Mouse (Mus musculus): Measurements from ENCODE around the gene Sowaha.

The Sowaha gene

DNA sequence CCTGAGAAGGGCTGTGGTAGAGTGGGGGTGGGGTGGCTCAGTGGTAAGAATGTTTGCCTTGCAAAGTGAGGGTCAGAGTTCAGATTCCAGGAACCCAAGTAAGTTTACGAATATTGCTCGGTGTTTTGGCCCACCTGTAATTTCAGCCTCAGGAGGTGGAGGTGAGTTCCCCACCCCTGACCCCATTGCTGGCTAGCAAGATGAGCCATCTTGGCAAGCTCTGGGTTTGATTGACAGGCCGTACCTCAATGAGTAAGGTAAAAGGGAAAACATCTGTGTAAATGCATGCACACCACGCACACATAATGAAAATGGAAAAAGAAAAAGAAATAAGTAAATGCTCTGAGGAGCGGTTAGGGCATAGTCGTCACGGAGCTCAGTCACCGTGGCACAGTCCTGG lies 24.3 kb upstream of the Sowaha start:
- no peak for DNase-seq

DNA sequence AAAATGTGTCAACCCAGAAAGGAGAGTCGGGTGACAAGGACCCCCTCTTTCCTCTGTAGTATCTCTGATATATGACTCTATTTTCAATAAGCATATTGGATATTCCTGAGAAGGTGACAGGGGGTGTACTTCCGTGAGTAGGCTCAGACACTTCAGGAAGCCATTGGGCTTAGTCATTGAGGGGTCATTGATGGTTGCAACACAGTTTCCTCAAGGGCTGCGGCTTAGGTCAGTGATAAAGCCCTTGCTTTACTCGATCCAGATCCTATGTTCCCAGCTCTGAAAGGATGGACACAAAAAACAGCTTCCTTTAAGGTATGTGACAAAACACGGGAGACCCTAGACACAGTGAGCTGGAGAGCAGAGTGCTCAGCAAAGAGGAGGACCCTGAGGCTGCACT lies 23.7 kb upstream of the Sowaha start:
- no peak for DNase-seq

DNA sequence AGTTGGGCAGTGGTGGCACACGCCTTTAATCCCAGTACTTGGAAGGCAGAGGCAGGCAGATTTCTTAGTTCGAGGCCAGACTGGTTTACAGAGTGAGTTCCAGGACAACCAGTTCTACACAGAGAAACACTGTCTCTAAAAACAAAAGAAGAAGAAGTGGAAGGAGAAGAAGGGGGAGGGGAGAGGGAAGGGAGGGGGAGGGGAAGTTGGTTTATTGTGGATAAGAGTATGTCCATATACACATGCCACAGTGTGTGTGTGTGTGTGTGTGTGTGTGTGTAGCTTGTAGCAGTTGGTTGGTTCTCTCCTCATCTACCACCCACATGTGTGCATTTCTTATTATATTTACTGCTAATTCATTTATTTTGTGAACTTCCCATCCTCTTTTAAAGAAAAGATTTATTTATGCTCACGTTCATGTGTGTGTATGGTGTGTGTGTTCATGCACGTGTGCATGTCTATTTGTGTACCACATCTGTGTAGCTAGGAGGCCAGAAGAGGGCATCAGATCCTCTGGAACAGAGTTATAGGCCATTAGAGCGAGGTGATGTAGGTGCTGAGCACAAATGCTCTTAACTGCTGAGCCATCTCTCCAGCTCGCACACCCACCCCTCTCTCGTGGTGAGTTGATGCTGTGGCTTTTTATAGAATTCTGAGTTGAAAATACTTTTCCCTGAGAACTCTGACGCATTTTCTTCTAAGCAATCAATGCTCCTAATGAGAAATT lies 22.1 kb upstream of the Sowaha start:
- no peak for DNase-seq

DNA sequence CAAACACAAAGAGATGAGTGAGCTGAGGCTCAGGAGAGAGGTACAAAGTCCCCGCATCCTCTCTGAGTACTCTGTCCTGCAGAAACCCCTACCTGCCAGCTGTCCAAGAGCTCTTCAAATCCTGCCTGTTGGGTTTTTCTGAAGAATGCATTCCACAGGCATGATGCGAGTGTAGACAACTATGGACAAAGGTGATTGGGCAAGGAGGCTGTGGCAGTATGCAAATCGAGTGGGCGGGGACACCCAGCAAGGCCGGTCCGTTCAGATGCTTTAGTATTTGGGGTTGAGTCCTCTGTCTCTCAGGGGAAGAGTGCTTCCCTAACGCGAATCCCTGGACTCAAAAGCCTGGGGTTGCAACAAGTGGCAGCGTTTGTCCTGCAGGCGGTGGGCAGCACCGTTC lies 20.5 kb upstream of the Sowaha start:
- peak; percentile 61 for DNase-seq

DNA sequence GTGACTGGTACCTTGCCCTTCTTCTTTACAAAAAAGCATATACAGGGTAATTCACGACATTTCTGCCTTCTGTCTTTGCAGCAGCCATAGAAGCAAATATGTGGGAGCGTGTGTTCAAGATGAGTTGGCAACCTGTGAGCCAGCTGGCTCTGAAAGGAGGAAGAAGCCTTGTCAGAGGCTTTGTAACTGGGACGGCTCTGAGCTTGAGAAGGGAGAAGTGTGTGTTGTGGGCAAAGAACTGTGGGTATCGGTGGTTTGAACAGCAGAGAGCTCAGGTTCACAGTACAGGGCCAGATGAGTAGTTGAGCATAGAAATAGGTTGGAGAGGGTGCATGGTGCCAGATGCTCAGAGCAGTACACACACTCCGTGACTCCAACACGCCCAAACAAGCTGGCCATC lies 16.9 kb upstream of the Sowaha start:
- DNase-seq: no peak

DNA sequence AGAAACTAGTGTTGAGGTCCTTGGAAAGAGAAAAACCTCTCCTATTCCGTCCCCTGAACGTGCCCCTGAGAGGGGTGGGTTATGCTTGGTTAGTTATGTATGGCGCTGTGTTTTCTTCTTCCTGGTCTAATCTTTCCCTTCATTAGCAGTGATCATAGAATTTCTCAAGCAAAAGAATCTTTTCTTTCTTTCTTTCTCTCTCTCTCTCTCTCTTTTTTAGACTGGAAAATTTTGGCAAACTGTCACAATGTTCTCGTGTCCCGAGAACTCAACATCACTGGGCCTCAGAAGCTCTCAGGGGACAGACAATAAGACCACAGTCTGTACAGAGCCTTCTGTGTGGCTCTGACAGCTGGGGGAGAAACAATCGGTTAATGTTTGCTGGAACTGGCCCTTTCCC lies 15.3 kb upstream of the Sowaha start:
- DNase-seq: no peak

DNA sequence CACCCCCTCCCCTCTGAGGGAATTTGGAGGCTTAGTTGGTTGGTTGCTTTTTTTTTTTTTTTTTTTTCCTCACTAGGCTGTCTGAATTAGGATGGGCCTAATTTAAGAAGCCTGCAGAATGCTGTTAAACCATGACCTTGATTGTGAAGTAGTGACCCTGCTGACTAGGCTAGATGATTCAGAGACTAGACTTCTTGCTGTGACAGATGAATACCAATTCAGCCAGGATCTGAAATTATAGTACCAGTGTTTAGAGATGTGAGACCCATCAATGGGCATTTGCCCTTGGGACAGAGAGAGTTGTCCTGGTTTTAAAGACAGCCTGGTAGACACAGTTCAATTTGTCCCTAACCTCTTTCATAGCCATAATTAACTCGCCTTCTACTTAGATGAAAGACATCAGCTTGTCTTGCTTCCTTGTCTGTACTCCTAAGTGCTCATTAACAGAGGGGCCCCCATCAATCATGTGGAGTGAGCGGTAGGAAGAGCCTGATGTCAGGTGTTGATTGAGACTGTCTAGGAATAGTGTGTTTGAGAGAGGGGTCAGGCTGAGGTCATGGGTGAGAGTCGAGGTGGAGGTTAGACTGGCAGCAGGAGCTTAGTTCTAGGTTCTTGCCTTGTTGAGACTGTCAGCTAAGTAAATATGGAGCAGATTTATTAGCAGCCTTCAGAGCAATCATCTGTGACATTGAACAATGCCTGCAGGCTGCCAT lies 13.3 kb upstream of the Sowaha start:
- no peak for DNase-seq

DNA sequence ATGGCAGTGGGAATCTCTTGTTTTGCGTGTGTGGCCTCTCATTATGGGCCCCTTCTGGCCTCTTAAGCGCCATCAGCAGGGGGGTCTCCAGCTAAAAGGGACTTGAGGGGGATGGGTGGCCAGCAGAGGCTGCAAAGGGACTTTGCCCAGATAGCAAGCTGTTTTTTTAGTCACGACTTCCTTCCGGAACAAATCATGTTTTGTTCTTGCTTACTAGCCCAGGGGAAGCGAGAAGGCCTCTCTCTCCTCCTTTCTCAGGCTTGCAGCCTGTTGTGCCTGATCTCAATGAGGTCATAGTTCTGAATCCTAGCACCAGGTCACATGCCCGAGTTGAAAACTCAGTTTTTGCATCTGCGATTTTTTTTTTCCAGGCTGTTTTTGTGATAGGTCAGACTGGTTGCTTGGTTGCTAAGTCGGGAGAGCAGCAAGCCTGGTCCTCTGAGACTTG lies 11.9 kb upstream of the Sowaha start:
- no peak for DNase-seq

DNA sequence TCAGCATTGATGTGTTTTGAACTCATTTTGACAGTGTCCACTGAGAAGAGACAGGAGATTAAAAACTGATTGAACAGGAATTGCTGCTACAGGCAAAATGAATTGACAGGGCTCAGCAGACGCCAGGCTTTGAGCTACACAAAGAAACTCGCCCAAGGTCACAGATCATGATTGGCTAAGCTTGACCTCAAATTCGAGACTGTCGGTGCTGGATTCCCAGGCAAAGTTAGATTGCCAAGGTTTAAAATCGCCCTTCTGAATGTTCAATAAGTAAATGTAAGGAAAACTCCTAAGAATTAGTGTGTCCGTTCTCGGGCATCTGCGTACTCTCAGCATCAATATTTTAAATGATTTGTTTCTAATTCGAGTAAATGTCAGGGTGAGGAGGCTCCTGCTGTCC lies 9.3 kb upstream of the Sowaha start:
- DNase-seq: no peak

DNA sequence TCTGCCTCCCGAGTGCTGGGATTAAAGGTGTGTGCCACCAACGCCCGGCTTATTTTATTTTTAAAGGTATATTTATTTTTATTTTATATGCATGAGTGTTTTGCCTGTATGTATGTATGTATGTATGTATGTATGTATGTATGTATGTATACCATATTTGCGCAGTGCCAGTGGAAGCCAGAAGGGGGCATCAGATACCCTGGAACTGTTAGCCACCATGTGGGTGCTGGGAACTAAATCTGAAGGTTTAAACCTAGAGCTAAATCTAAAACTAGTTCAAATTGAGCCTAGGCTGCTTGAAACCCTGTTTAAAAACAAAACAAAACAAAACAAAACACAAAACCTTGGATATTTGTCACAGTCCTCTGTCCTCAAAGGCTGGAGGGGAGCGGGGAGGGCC lies 8.9 kb upstream of the Sowaha start:
- no peak for DNase-seq

DNA sequence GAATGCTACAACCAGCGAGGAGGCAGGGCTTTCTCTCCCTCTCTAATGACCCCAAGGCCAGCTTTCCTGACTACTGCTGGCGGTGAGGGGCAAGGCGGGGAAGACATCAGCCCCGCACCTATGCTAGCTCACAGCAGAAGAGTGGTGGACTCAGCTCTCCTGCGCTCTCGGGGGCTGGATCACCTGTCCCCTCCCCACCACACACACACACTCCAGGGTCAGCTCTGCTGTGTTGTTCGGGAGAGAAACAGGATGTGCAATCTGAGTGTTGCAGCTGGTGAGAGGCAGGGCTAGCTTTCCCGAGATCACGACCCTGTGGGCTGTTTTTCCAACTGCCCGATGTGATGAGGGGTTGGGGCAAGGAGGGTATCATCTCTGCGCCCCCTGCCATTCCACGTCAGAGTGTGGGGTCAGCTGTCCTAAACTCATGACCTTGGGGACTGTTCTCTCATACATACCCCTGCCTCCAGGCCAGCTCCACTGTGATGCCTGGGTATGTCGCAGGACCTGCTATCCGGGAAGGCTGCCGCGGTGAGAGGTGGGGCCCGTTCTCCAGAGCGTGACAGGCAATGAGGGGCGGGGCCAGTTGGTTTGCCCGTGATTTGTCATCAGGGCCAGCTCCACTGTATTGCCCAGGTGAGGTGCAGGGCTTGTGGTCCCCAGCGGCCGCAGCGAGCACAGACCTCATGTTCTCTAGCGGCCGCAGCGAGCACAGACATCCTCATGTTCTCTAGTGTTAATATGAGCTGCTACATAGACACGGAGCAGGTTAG lies 6.9 kb upstream of the Sowaha start:
- peak; percentile 39 for DNase-seq

DNA sequence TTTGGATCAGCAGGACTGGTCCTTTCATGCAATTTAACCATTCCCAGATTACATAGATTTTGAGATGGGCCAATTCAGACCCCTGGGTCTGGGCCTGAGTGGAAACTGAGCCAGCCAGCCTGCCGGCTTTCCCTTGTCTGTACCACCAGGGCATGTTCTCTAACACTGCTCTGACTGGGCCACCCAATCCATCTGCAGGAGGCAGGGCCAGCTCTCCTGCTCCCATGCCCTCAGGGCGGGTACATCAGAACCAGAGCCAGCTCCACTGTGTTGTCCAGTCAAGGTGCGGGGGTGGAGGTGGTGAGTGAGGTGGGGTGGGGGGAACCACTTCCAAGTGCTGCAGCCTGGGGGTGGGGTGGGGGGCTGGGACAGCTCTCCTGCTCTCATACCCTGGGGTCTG lies 6.3 kb upstream of the Sowaha start:
- DNase-seq: no peak

DNA sequence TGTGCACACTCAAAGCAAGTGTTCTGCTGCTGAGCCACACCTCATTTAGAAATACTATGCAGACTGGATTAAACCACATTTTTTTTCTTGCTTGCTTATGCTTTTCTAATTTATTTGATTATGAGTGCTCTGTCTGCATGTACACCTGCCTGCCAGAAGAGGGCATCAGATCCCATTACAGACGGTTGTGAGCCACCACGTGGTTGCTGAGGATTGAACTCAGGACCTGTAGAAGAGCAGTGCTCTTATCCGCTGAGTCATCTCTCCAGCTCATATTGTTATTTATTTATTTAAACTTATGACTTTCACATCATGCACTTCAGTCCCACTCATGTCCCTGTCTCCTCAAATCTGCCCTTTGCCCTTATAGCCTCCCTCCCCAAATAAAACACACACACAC lies 5.6 kb upstream of the Sowaha start:
- DNase-seq: no peak

DNA sequence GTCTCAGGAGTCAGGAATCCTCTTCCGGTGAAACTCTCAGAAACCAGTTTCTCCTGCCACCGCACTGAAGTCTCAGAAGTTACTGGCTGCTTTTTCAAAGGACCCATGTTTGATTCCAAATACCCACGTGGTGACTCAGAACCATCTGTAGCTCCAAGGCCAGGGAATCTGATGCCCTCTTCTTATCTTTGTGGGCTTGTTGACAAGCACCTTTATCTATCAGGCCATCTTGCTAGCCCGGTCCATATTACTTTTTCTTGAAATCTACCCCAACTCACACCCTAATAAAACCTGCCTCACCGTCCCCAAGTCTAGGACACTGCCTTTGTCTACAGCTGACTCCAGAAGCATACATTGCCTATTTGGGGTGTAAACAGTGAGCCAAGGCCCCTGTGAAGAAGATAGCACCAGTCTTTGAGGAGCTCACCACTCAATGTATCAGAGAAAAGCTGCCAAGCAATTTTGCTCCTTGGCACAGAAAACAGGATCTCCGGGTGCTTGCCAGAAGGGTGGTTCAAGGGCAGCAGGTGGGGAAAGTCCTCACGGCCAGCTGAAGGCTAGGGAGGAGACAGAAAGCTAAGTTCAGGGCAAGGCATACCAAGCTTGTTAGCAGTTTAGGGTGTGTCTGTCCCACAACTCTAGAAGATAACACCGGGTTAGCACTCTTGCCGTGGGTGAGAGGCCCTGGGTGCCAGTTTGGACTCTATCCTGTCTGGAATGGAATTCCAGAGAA lies 3.3 kb upstream of the Sowaha start:
- no peak for DNase-seq

DNA sequence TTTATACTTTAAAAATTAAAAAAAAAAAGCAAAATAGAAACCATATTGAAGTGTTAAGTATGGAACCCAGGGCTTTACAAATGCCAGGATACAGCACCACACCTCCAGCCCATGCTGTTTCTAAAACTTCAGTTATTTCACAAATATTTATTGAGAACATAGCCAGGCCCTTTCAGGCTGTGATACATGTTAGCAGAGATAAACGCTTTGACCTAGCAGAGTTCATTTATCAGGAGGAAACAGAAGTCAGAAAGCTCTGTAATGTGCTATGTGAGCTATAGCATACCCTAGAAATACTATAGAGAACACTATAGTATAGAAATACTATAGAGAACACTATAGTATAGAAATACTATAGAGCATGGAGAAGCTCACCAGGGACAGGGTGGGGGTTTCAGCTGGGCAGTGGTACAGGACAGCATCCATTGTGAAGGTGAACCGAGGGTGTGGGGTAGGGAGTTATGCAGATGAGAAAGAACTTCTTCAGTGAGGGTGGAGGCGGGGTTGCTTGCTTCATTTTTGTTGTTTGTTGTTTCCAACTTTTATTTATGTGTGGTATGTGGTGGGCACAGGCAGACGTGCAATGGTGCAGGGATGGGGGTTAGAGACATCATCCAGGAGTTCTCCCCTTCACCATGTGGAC lies 1.1 kb upstream of the Sowaha start:
- DNase-seq: no peak

DNA sequence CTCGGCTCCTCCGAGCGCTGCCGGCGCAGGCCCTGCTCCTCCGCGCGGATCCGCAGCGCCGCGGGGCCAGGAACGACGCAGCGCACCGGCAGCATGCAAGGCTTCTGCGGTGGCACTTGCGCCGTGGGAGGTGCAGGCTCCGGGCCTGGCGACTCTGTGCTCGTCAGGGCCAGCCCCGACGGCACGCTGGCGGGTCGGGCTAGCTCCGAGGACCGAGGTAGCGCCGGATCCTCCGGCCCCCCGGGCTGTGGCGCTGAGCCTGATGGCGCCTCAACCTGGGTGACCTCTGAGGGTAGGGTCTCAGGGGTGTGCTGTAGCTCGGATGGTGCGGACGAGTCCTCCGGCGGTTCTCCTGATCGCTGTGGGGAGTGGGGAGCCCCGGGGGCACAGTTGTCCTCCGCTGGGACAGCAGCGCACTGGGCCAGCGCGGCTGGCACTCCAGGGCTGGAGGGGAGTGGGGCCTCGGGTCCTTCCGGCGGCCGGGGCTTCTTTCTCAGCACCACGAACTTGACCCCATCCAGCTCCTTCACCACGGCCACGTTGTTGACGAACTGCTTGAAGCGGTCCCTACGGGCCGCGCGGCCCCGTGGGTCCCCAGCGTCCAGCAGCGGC lies 797 bp downstream of the Sowaha start:
- no peak for DNase-seq

DNA sequence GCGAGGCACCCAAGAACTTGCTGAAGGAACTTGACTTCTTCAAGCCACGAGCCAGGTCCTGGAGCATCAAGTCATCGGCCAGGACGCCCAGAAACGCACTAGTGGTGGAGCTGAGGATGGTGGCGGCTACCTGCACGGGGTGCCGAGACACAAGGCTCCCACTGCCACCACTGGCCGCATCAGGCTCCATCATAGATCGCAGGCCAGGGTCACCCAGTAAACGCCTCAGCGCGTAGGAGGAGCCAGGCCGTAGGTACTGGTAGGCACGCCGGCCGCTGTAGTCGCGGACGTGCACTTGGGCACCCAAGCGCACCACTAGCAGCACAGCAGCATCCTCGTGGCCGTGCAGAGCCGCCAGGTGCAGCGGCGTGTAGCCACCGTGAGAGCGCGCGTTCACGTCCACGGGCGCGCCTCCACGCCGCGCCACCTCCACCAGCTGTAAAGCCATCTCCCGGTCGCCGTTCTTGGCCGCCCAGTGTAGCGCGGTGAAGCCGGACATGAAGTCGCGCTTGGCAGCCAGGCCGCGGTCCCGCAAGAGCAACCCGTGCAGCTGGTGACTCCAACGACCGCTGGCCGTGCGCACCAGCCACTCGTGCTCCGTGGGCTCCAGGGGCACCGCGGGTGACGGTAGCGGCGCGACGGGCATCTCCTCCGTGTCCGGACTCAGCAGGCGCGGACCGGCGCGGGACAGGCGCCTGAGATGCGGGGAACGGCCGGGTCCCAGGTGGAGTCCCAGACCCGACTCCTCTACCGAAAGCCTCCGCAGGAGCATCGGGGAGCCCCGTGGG lies 1.5 kb downstream of the Sowaha start:
- no peak for DNase-seq

DNA sequence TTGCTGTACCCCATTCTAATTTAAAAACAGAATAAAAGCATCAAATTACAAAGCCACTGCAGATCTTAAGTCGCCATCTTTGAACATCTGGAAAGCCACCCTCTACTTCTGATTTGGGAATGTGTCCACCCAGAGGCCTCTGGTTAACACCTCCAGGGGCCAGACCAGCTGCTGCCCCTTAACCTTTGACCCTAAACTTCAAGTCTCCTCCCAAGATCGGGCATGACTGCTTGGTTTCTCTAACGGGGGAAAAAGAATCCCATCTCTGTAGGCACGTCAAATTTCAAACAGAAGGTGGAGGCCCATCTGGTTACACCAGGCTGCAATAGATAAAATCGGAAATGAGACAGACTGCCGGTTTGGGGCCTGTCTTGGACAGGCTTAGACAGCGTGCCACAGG lies 2.2 kb downstream of the Sowaha start:
- DNase-seq: no peak

DNA sequence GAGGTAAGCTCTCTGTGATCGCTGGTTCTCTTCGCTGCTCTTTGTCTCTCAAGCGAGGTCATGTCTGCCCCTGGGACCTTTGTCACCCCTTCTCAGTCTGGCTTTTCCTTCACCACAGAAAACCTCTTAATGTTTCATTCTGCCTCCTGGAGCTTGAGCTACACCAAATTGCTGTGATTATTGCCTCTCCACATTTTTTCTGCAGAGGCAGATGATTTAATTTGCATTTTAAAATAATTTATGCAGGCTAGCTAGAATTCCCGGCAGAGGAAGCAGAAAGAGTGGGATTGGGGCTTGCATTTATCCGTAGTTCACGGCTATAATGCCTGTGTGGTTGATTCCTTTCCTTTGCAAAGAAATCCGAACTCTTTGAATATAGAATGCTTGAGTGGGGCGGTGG lies 4.5 kb downstream of the Sowaha start:
- no peak for DNase-seq

DNA sequence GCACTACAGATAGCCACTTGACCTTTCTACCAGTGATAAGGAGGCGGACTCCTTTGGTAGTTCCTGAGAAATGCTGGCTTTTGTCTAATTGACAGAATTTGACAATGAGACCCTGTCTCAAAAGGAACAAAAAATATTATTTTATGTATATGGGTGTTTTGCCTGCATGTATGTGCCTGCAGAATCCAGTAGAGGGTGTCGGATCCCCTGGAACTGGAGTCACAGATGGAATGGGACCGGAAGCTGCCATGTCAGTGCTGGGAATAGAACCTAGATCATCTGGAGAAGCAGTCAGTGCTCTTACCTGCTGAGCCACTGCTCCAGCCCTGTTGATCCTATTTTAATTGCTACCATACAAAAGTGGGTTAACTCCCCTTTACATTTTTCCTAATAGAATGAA lies 7.4 kb downstream of the Sowaha start:
- no peak for DNase-seq

DNA sequence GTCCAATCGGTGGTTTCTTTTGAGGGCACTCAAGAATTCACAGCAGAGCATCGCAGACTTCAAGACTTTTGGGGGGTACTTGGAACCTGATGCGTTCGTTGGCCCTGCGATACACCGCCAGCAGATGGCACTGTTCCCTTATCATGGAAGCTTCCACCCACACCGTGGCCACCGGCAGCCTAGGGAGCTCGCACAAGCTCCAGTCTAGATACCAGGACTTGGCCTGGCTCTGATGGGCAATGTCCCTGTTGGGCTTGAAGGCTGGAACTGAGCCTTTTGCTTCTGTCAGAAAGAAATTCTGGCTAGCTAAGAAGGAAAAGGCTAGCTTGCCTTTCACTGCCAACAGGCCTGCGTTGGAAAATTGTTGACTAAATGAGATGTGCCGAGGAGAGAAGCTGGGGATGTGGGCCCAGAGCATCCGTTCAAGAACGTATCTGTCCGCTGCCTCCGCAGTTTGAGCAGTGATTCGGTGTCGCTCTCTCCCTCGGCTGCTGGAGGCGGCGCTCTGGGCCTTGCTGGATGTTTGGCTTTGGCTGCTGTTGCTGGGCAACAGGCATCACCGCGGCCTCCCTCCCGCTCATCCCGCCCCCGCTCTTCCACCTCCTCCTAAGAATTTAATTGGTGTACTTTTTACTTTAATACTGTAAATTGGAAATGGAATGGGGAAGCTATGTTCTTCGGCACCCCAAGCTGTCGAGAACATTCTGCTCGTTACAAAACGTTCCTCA lies 9.9 kb downstream of the Sowaha start, which contains the start of gene Gm9837:
Gm9837 (minus strand) TSS at position 512 of the 728 bp plus-strand sequence.
- peak; percentile 95 for DNase-seq
